Mouse (Mus musculus) macrophage (primary cell): ENCODE results near the gene Ubr3. TPM values are rescaled to one million over a fixed set of nuclear protein-coding genes. Genes with fewer than 3 reads are reported as not detected.

Source experiments
- polyA plus RNA-seq: library from polyadenylated mRNA; stranded (reverse); fragments of 250-400 nt; gene quantifications from 3 replicates; pipeline ENCODE4 v1.2.4, GENCODE M21; 2018; ENCODE audit warnings: inconsistent platforms

Ubr3 gene
- polyA plus RNA-seq, 1 experiment from 2014 or later = 30.6 TPM

Other genes with a start within 250 kb of the Ubr3 start
- not detected in 3 replicates for gene Klhl41, start 227.1 kb upstream of the Ubr3 start, polyA plus RNA-seq
- gene Fastkd1, start 183.7 kb upstream of the Ubr3 start, polyA plus RNA-seq = 3.8 to 6.3 TPM (median 4.3 TPM) in 3 replicates
- 44.1 to 115 TPM (median 49.1 TPM) in 3 replicates for gene Ppig, start 174.7 kb upstream of the Ubr3 start, polyA plus RNA-seq
- 0.80 to 2.7 TPM (median 1.7 TPM) in 3 replicates for gene Ccdc173, start 107.7 kb upstream of the Ubr3 start, polyA plus RNA-seq
- 16.3 to 24.3 TPM (median 21.6 TPM) in 3 replicates for gene Phospho2, start 107.6 kb upstream of the Ubr3 start, polyA plus RNA-seq
- 0.16 to 2.4 TPM (median 0.76 TPM) in 3 replicates for gene Klhl23, start 75.3 kb upstream of the Ubr3 start, polyA plus RNA-seq
- 106 to 279 TPM (median 166 TPM) in 3 replicates for gene Ssb, start 35.7 kb upstream of the Ubr3 start, polyA plus RNA-seq
- 11.2 to 15.3 TPM (median 12.5 TPM) in 3 replicates for gene Mettl5, start 11.6 kb upstream of the Ubr3 start, polyA plus RNA-seq
- not detected in 3 replicates for gene Myo3b, start 141.9 kb downstream of the Ubr3 start, polyA plus RNA-seq